Mouse (Mus musculus) lung, adult 2 months (tissue): Measurements from ENCODE around the gene Apmap.

Source experiments
- CTCF ChIP-seq: fragments of 200-500 bp; IDR thresholded peaks from 2 replicates; pipeline ENCODE4 v1.5.1; 2011; ENCODE audit warnings: mild to moderate bottlenecking, low read length, control low read depth; ENCODE audit not compliant: insufficient read depth
- POLR2A ChIP-seq: fragments of 200-500 bp; IDR thresholded peaks from 2 replicates; pipeline ENCODE4 v1.6.1; 2011; ENCODE audit warnings: low read depth, mild to moderate bottlenecking, control low read depth, low read length, borderline replicate concordance; ENCODE audit errors: extremely low read depth

- TF ChIP-seq CTCF = no peak
- no peak for TF ChIP-seq POLR2A
These were observed 30.0 kb upstream of the Apmap start for GRCm38 (mm10) chr2:150638370-150638733.
